Mouse (Mus musculus): ENCODE measurements around the gene Adam1a.

Adam1a gene

GRCm38 (mm10) chr5:121544910-121545792 is at the start of gene Adam1a, which contains the start of gene Gm42878:
Adam1a (minus strand) TSS chr5:121545482.
Gm42878 (minus strand) TSS chr5:121545482.
- no peak for DNase-seq (ENCODE audit: low read depth, low spot score)

- DNase-seq (ENCODE audit: low read depth, low spot score), result no peak
Observed at GRCm38 (mm10) chr5:121594714-121595313, 49.5 kb upstream of the Adam1a start.

GRCm38 (mm10) chr5:121593451-121594401 is 48.4 kb upstream of the Adam1a start, which contains the start of gene Aldh2:
Aldh2 (minus strand) TSS chr5:121593824.
- peak; percentile 61 for DNase-seq (ENCODE audit: low read depth, low spot score)

- DNase-seq (ENCODE audit: low read depth, low spot score), result no peak
Observed at GRCm38 (mm10) chr5:121592816-121593407, 47.6 kb upstream of the Adam1a start.

GRCm38 (mm10) chr5:121592064-121592815 is 47.0 kb upstream of the Adam1a start:
- DNase-seq (ENCODE audit: low read depth, low spot score), result no peak

GRCm38 (mm10) chr5:121591417-121592063 is 46.3 kb upstream of the Adam1a start:
- no peak for DNase-seq (ENCODE audit: low read depth, low spot score)

- DNase-seq (ENCODE audit: low read depth, low spot score), result no peak
Observed at GRCm38 (mm10) chr5:121589928-121590327, 44.6 kb upstream of the Adam1a start.

GRCm38 (mm10) chr5:121586400-121587039 is 41.2 kb upstream of the Adam1a start:
- no peak for DNase-seq (ENCODE audit: low read depth, low spot score)

- no peak for DNase-seq (ENCODE audit: low read depth, low spot score)
Observed at GRCm38 (mm10) chr5:121585699-121586098, 40.4 kb upstream of the Adam1a start.

GRCm38 (mm10) chr5:121585005-121585404 is 39.7 kb upstream of the Adam1a start:
- DNase-seq (ENCODE audit: low read depth, low spot score), result no peak

GRCm38 (mm10) chr5:121583765-121584501 is 38.7 kb upstream of the Adam1a start:
- peak; percentile 14 for DNase-seq (ENCODE audit: low read depth, low spot score)

GRCm38 (mm10) chr5:121581945-121582344 is 36.7 kb upstream of the Adam1a start:
- DNase-seq (ENCODE audit: low read depth, low spot score), result no peak

- DNase-seq (ENCODE audit: low read depth, low spot score), result no peak
Observed at GRCm38 (mm10) chr5:121576927-121577488, 31.7 kb upstream of the Adam1a start.

- no peak for DNase-seq (ENCODE audit: low read depth, low spot score)
Observed at GRCm38 (mm10) chr5:121575867-121576266, 30.6 kb upstream of the Adam1a start.

GRCm38 (mm10) chr5:121574145-121574544 is 28.9 kb upstream of the Adam1a start:
- DNase-seq (ENCODE audit: low read depth, low spot score), result no peak

GRCm38 (mm10) chr5:121570787-121571186 is 25.5 kb upstream of the Adam1a start:
- DNase-seq (ENCODE audit: low read depth, low spot score), result no peak

GRCm38 (mm10) chr5:121569881-121570420 is 24.7 kb upstream of the Adam1a start:
- no peak for DNase-seq (ENCODE audit: low read depth, low spot score)

- DNase-seq (ENCODE audit: low read depth, low spot score), result no peak
Observed at GRCm38 (mm10) chr5:121566035-121566681, 20.9 kb upstream of the Adam1a start.
